Mouse (Mus musculus) liver, embryonic 14.5 days (tissue): ENCODE measurements around the gene Eri3. TPM values are rescaled to one million over a fixed set of nuclear protein-coding genes. Genes with fewer than 3 reads are reported as not detected.

Experiments
- ATAC-seq: fragments of 200-750 bp; cut with Nextera tagmentation; 2 replicates; pipeline ENCODE4 v1.8.0; 2017; ENCODE audit warnings: moderate number of reproducible peaks, mild to moderate bottlenecking, moderate library complexity; ENCODE audit not compliant: insufficient read depth
- DNase-seq, 3 experiments: peaks; one replicate each; pipeline ENCODE4 v3.0.0-alpha.2; 2012 to 2013; ENCODE audit warnings: low read depth in 3 of 3, low spot score in 3 of 3
- H3K27ac ChIP-seq: fragments of 300-500 bp; sonication (generic); 2 replicates; pipeline ENCODE4 v1.5.1; 2014; ENCODE audit warnings: moderate library complexity, mild to moderate bottlenecking, control low read depth, inconsistent platforms
- H3K27me3 ChIP-seq: fragments of 300-500 bp; sonication (generic); 2 replicates; pipeline ENCODE4 v1.6.1; 2014; ENCODE audit warnings: mild to moderate bottlenecking, low read length, moderate library complexity; ENCODE audit not compliant: control insufficient read depth, insufficient read depth
- H3K36me3 ChIP-seq: fragments of 300-500 bp; sonication (generic); replicated peaks from 2 replicates; pipeline ENCODE4 v1.6.1; 2014; ENCODE audit warnings: low read depth; ENCODE audit not compliant: control insufficient read depth, insufficient read depth
- H3K4me1 ChIP-seq, 2 experiments: fragments of 200-500 bp in 1 of 2; fragments of 300-500 bp in 1 of 2; sonication (generic) in 1 of 2; replicated peaks; 2 replicates each; pipeline ENCODE4 v1.6.1; 2012 to 2014; ENCODE audit warnings: antibody characterized with exemption in 1 of 2, inconsistent platforms in 1 of 2, low read length in 1 of 2; ENCODE audit not compliant: control insufficient read depth in 2 of 2, insufficient read depth in 2 of 2
- H3K4me2 ChIP-seq: fragments of 300-500 bp; sonication (generic); 2 replicates; pipeline ENCODE4 v1.6.1; 2014; ENCODE audit warnings: low read depth, mild to moderate bottlenecking, control low read depth, moderate library complexity
- H3K4me3 ChIP-seq, 2 experiments: fragments of 200-500 bp in 1 of 2; fragments of 300-500 bp in 1 of 2; sonication (generic) in 1 of 2; 2 replicates each; pipeline ENCODE4 v1.5.1; 2012 to 2014; ENCODE audit warnings: low read depth in 2 of 2, low read length in 2 of 2, mild to moderate bottlenecking in 2 of 2, control low read depth in 1 of 2, inconsistent platforms in 1 of 2, moderate library complexity in 1 of 2; ENCODE audit not compliant: insufficient read depth in 1 of 2
- H3K9ac ChIP-seq: fragments of 300-500 bp; sonication (generic); replicated peaks from 2 replicates; pipeline ENCODE4 v1.6.1; 2014; ENCODE audit warnings: mild to moderate bottlenecking, control low read depth, moderate library complexity
- H3K9me3 ChIP-seq: fragments of 300-500 bp; sonication (generic); 2 replicates; pipeline ENCODE4 v1.6.1; 2016; ENCODE audit warnings: low read length, mixed read lengths; ENCODE audit not compliant: control insufficient read depth
- CTCF ChIP-seq: IDR thresholded peaks from 2 replicates; pipeline ENCODE4 v1.5.1; 2016; ENCODE audit warnings: antibody characterized with exemption, low read depth, control low read depth
- EP300 ChIP-seq: IDR thresholded peaks from 2 replicates; pipeline ENCODE4 v1.6.1; 2016; ENCODE audit warnings: antibody characterized with exemption, low read depth
- WGBS: fragments of 180-500 bp; shearing (Covaris S2); extraction: QIAGEN DNeasy Blood & Tissue Kit; methylation state at CpG from one replicate; pipeline ENCODE4 v1.1.7; 2014; ENCODE audit not compliant: insufficient replicate concordance; 5-methylcytosine and 5-hydroxymethylcytosine counted together
- polyA plus RNA-seq, 2 experiments: library from polyadenylated mRNA; depleted of rRNA in 1 of 2; stranded (reverse) in 1 of 2; unstranded in 1 of 2; fragments of >200 nt; fragmentation: Nextera tagmentation in 1 of 2; extraction: Ambion mirVana in 1 of 2; gene quantifications; 2 replicates each; pipeline versions ENCODE4 v1.2.1 to v1.2.3; 2012 to 2014

Gene Eri3
- polyA plus RNA-seq, 2 experiments, result 20.1 to 29.8 TPM

GRCm38 (mm10) chr4:117654703-117655499, 104.7 kb downstream of the Eri3 start:
- H3K9me3 ChIP-seq, result no peaks in the 10 kb centered on the region
- no peaks in the 10 kb centered on the region for H3K27me3 ChIP-seq
- H3K36me3 ChIP-seq, result no peaks in the 10 kb centered on the region
- H3K9ac ChIP-seq, result no peak overlapping the region
- 69% methylated on average over 9 of the region's 9 CpGs for WGBS
- H3K4me3 ChIP-seq, result no peak overlapping the region
- H3K4me1 ChIP-seq, result peaks cover 0 to 6% of the 10 kb centered on the region in 2 experiments; a peak in 1 of 4 replicates
- no peak for TF ChIP-seq EP300
- TF ChIP-seq CTCF, result no peak
- DNase-seq (no peak), ATAC-seq (no peak)
- no peak overlapping the region for H3K27ac ChIP-seq
- no peak overlapping the region for H3K4me2 ChIP-seq

- Histone ChIP-seq H3K27me3 (no peaks in the 10 kb centered on the region), H3K4me3 (no peak overlapping the region), H3K9ac (no peak overlapping the region), H3K4me1 (peaks cover 0 to 6% of the 10 kb centered on the region in 2 experiments; a peak in 1 of 4 replicates), H3K27ac (no peak overlapping the region), H3K36me3 (no peaks in the 10 kb centered on the region), H3K4me2 (no peak overlapping the region), H3K9me3 (no peaks in the 10 kb centered on the region)
- DNase-seq (no peak), ATAC-seq (no peak)
- WGBS, result 69% methylated on average over 5 of the region's 5 CpGs
- TF ChIP-seq CTCF, result no peak
Measured at GRCm38 (mm10) chr4:117655500-117655863, 105.3 kb downstream of the Eri3 start.

GRCm38 (mm10) chr4:117656961-117657360, 106.8 kb downstream of the Eri3 start:
- Histone ChIP-seq H3K36me3 (no peaks in the 10 kb centered on the region), H3K4me1 (peaks cover 0 to 5% of the 10 kb centered on the region in 2 experiments; a peak in 1 of 4 replicates), H3K4me3 (no peak overlapping the region), H3K4me2 (no peak overlapping the region), H3K27ac (no peak overlapping the region), H3K9me3 (no peaks in the 10 kb centered on the region), H3K9ac (no peak overlapping the region), H3K27me3 (no peaks in the 10 kb centered on the region)
- DNase-seq, result no peak
- ATAC-seq, result no peak
- WGBS, result 70% methylated on average over 6 of the region's 6 CpGs
- no peak for TF ChIP-seq EP300
- TF ChIP-seq CTCF, result no peak

GRCm38 (mm10) chr4:117657646-117658045, 107.5 kb downstream of the Eri3 start:
- no peaks in the 10 kb centered on the region for H3K27me3 ChIP-seq
- H3K9ac ChIP-seq, result no peak overlapping the region
- H3K27ac ChIP-seq, result no peak overlapping the region
- H3K4me1 ChIP-seq, result peaks cover 0 to 3% of the 10 kb centered on the region in 2 experiments; a peak in 1 of 4 replicates
- H3K4me2 ChIP-seq, result no peak overlapping the region
- H3K36me3 ChIP-seq, result no peaks in the 10 kb centered on the region
- H3K9me3 ChIP-seq, result no peaks in the 10 kb centered on the region
- TF ChIP-seq CTCF (no peak), EP300 (no peak)
- no peak overlapping the region for H3K4me3 ChIP-seq
- 79% methylated on average over 4 of the region's 4 CpGs for WGBS
- no peak for ATAC-seq
- no peak for DNase-seq

GRCm38 (mm10) chr4:117658582-117659444, 108.6 kb downstream of the Eri3 start:
- 53% methylated on average over 14 of the region's 14 CpGs for WGBS
- H3K4me3 ChIP-seq, result no peak overlapping the region
- no peaks in the 10 kb centered on the region for H3K36me3 ChIP-seq
- H3K4me2 ChIP-seq, result no peak overlapping the region
- ATAC-seq, result no peak
- no peak for DNase-seq
- H3K9ac ChIP-seq, result no peak overlapping the region
- H3K27me3 ChIP-seq, result no peaks in the 10 kb centered on the region
- no peak overlapping the region for H3K27ac ChIP-seq
- TF ChIP-seq CTCF, result peak; percentile 60
- no peak for TF ChIP-seq EP300
- no peaks in the 10 kb centered on the region for H3K4me1 ChIP-seq
- H3K9me3 ChIP-seq, result no peaks in the 10 kb centered on the region
